In the genomic region with DNA sequence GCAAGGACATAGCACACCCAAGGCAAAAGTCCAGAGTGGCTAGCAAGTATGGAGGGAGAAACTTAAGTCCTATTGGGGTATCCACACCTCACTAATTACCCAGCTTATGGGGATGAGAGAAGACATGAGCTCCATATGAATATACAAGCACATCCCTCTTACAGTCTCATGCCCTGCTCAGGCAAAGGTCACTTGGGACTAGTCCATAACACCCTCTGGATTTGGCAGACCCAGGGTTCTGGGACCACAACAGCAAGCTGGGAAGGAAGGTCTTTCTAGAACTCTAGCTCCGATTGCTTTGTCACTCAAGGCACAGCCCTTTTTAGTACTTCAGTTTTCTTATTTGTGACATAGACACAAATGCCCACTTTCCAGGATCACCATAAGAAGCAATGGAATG, we compare ENCODE assay signal across 30 mouse cellular contexts.
"Had no signal": no experiment of that assay in that cellular context is flagged by ENCODE, and none has a peak within 500 bp of the region (broad histone marks: within the 10 kb centered on the region; RNA-seq: fewer than 3 reads in every experiment).

No protein-coding gene starts in this region.

- DNase-seq: left cerebral cortex, postnatal 4 days; liver; liver, embryonic 13.5 days; liver, postnatal 0 days; lung, adult 18-20 months; lung, adult 2 months; lung, embryonic 14.5 days; lung, postnatal 10 days; lung, postnatal 14 days; lung, postnatal 36 days; lung, postnatal 4 days had no signal

- H3K9ac ChIP-seq: limb, embryonic 12.5 days; limb, embryonic 13.5 days; limb, embryonic 15.5 days; liver, embryonic 12.5 days; liver, embryonic 13.5 days; liver, embryonic 14.5 days; liver, embryonic 15.5 days; liver, postnatal 0 days; lung, embryonic 14.5 days; lung, embryonic 15.5 days; midbrain, embryonic 12.5 days; midbrain, embryonic 13.5 days; midbrain, embryonic 15.5 days had no signal

- H3K36me3 ChIP-seq: limb, embryonic 10.5 days; limb, embryonic 12.5 days; limb, embryonic 13.5 days; limb, embryonic 15.5 days; liver, embryonic 12.5 days; liver, embryonic 13.5 days; liver, embryonic 15.5 days; lung, embryonic 15.5 days; midbrain, embryonic 10.5 days; midbrain, embryonic 12.5 days; midbrain, embryonic 13.5 days; midbrain, embryonic 15.5 days had no signal

- H3K27me3 ChIP-seq: liver, embryonic 12.5 days; liver, embryonic 13.5 days; liver, embryonic 15.5 days; lung, embryonic 15.5 days; megakaryocyte, embryonic 14.5 days; midbrain, embryonic 12.5 days; midbrain, embryonic 13.5 days; midbrain, embryonic 15.5 days had no signal

- H3K4me3 ChIP-seq: left cerebral cortex, adult 2 months; limb, embryonic 10.5 days; limb, embryonic 12.5 days; limb, embryonic 13.5 days; limb, embryonic 15.5 days; liver, embryonic 12.5 days; liver, embryonic 13.5 days; liver, embryonic 15.5 days; lung, embryonic 15.5 days; megakaryocyte, embryonic 14.5 days; midbrain, embryonic 10.5 days; midbrain, embryonic 12.5 days; midbrain, embryonic 13.5 days; midbrain, embryonic 15.5 days; myocyte had no signal

- H3K4me1 ChIP-seq: liver, embryonic 12.5 days; liver, embryonic 13.5 days; liver, embryonic 15.5 days; megakaryocyte, embryonic 14.5 days; midbrain, embryonic 12.5 days; midbrain, embryonic 13.5 days; midbrain, embryonic 15.5 days had no signal

- H3K27ac ChIP-seq: left cerebral cortex, adult 2 months; limb, embryonic 10.5 days; limb, embryonic 12.5 days; limb, embryonic 13.5 days; limb, embryonic 15.5 days; liver, embryonic 12.5 days; liver, embryonic 13.5 days; liver, embryonic 14.5 days; liver, embryonic 15.5 days; lung, embryonic 15.5 days; macrophage; midbrain, embryonic 10.5 days; midbrain, embryonic 12.5 days; midbrain, embryonic 13.5 days; midbrain, embryonic 15.5 days had no signal

- ATAC-seq: liver, embryonic 12.5 days; liver, postnatal 0 days; lung, postnatal 0 days; midbrain, embryonic 13.5 days; midbrain, embryonic 15.5 days; midbrain, embryonic 16.5 days had no signal

- H3K4me2 ChIP-seq: limb, embryonic 12.5 days; limb, embryonic 13.5 days; limb, embryonic 15.5 days; liver, embryonic 11.5 days; liver, embryonic 12.5 days; liver, embryonic 13.5 days; liver, embryonic 15.5 days; lung, embryonic 14.5 days; lung, embryonic 15.5 days; midbrain, embryonic 12.5 days; midbrain, embryonic 13.5 days; midbrain, embryonic 15.5 days had no signal

- H3K9me3 ChIP-seq: limb, embryonic 10.5 days; limb, embryonic 12.5 days; limb, embryonic 13.5 days; limb, embryonic 15.5 days; liver, embryonic 12.5 days; liver, embryonic 13.5 days; liver, embryonic 15.5 days; lung, embryonic 15.5 days; megakaryocyte, embryonic 14.5 days; midbrain, embryonic 10.5 days; midbrain, embryonic 12.5 days; midbrain, embryonic 13.5 days; midbrain, embryonic 15.5 days had no signal
